Mouse (Mus musculus): ENCODE data around the gene Zfp786.
"Not testable (repeated sequence)": the region's sequence is repeated elsewhere in the genome, so short reads cannot be mapped to it uniquely, and the experiment has no call there.

Zfp786 gene

GRCm38 (mm10) chr6:47830104-47831078, at the start of gene Zfp786:
TSS of gene Zfp786 (minus strand) at chr6:47830867.
- peak; percentile 96 for DNase-seq

GRCm38 (mm10) chr6:47880166-47880565, 49.5 kb upstream of the Zfp786 start:
- no peak for DNase-seq

GRCm38 (mm10) chr6:47879049-47879716, 48.5 kb upstream of the Zfp786 start:
- no peak for DNase-seq

- no peak for DNase-seq
Measured at GRCm38 (mm10) chr6:47878593-47878992, 47.9 kb upstream of the Zfp786 start.

- no peak for DNase-seq
Measured at GRCm38 (mm10) chr6:47878133-47878514, 47.5 kb upstream of the Zfp786 start.

GRCm38 (mm10) chr6:47877461-47878132, 46.9 kb upstream of the Zfp786 start:
- DNase-seq = peak; percentile 85

GRCm38 (mm10) chr6:47877058-47877457, 46.4 kb upstream of the Zfp786 start, which contains the start of gene Zfp282:
TSS of gene Zfp282 (plus strand) at chr6:47877204.
- no peak for DNase-seq

GRCm38 (mm10) chr6:47872266-47872665, 41.6 kb upstream of the Zfp786 start:
- DNase-seq = no peak

- not testable (repeated sequence) for DNase-seq
Measured at GRCm38 (mm10) chr6:47857729-47858128, 27.1 kb upstream of the Zfp786 start.

- no peak for DNase-seq
Measured at GRCm38 (mm10) chr6:47857241-47857640, 26.6 kb upstream of the Zfp786 start.

GRCm38 (mm10) chr6:47845779-47846178, 15.1 kb upstream of the Zfp786 start:
- DNase-seq = no peak

- no peak for DNase-seq
Measured at GRCm38 (mm10) chr6:47842337-47842736, 11.7 kb upstream of the Zfp786 start.

- no peak for DNase-seq
Measured at GRCm38 (mm10) chr6:47841831-47842230, 11.2 kb upstream of the Zfp786 start.

- no peak for DNase-seq
Measured at GRCm38 (mm10) chr6:47841077-47841476, 10.4 kb upstream of the Zfp786 start.

GRCm38 (mm10) chr6:47837630-47838029, 7.0 kb upstream of the Zfp786 start:
- DNase-seq = no peak

GRCm38 (mm10) chr6:47835984-47836521, 5.4 kb upstream of the Zfp786 start:
- peak; percentile 51 for DNase-seq

GRCm38 (mm10) chr6:47835482-47835983, 4.9 kb upstream of the Zfp786 start, which contains the start of gene Zfp398:
TSS of gene Zfp398 (plus strand) at chr6:47835661.
- peak; percentile 96 for DNase-seq

GRCm38 (mm10) chr6:47832220-47832619, 1.6 kb upstream of the Zfp786 start:
- DNase-seq = no peak

GRCm38 (mm10) chr6:47828950-47829349, 1.7 kb downstream of the Zfp786 start:
- no peak for DNase-seq

GRCm38 (mm10) chr6:47827462-47827861, 3.2 kb downstream of the Zfp786 start:
- DNase-seq = no peak

GRCm38 (mm10) chr6:47824241-47824640, 6.4 kb downstream of the Zfp786 start:
- no peak for DNase-seq

GRCm38 (mm10) chr6:47821776-47822175, 8.9 kb downstream of the Zfp786 start:
- no peak for DNase-seq

- no peak for DNase-seq
Measured at GRCm38 (mm10) chr6:47821236-47821635, 9.4 kb downstream of the Zfp786 start.

Measured in right cerebral cortex, postnatal 14 days (tissue).